Mouse (Mus musculus) central nervous system, embryonic 14 days (tissue): ENCODE results near the gene Ncam1. TPM values are rescaled to one million over a fixed set of nuclear protein-coding genes. Genes with fewer than 3 reads are reported as not detected.

ENCODE experiments used
- polyA plus RNA-seq: library from polyadenylated mRNA; depleted of rRNA; stranded (reverse); fragments of >200 nt; gene quantifications from 2 replicates; pipeline ENCODE4 v1.2.3, GENCODE M21; 2012; rRNA removed

Gene Ncam1
- 116 and 132 TPM in 2 replicates for polyA plus RNA-seq

DNA sequence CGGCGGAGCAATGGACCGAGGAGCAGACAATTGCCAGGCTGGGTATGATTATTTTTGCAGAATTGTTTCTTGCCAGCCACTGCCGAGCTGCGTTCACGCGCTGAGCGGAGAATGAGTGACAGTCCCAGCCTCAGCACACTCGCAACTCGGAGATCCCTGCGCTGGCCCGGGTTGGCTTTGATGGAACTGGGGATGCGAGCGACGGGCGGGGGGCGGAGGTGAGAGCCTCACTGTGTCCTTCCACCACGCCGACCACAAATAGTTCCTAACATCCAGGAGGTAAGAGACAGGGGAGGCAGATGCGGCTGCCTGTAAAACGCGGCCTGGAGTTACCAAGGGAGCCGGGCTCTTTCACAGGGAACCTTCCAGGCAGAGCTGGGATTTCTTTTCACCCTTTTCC is at the start of gene Ncam1:
TSS of gene Ncam1 (minus strand) at position 120 of the 400 bp plus-strand sequence.

DNA sequence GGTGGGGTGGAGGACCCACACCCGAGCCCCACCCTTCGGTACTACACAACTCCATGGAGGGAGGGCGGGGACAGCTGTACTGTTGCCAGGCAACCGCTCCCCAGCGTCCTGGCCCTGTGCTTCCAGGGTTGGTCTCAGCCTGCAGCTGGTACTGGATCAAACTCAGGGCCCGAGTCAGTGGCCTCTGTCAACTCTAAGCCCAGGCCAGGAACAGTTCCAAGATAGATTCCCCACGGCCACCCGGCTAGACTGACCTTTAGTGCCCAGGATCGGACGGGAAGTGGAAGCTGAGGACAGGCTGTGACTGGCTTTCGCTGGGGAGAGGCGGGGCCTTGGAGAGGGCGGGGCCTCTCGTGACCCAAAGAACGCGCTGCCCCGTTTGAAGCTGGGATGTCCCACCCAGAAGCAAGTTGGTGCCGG is 312.8 kb downstream of the Ncam1 start, which contains the start of gene Ttc12:
TSS of gene Ttc12 (minus strand) at position 334 of the 420 bp plus-strand sequence.

